Mouse (Mus musculus): Measurements from ENCODE around the gene Tspan4. TPM values are rescaled to one million over a fixed set of nuclear protein-coding genes. Genes with fewer than 3 reads are reported as not detected.

The Tspan4 gene
- polyA plus RNA-seq, 1 experiment from 2014 or later = 78.2 TPM

Other genes with a start within 250 kb of the Tspan4 start
- 70.9 and 81.0 TPM in 2 replicates for gene Phrf1, start 246.5 kb upstream of the Tspan4 start, polyA plus RNA-seq (2014; fragmentation: Nextera tagmentation; extraction: Ambion mirVana)
- gene Irf7, start 208.8 kb upstream of the Tspan4 start, polyA plus RNA-seq (2014; fragmentation: Nextera tagmentation; extraction: Ambion mirVana) = 4.0 and 4.1 TPM in 2 replicates
- 0.44 and 0.53 TPM in 2 replicates for gene Cdhr5, start 198.5 kb upstream of the Tspan4 start, polyA plus RNA-seq (2014; fragmentation: Nextera tagmentation; extraction: Ambion mirVana)
- gene Sct, start 196.1 kb upstream of the Tspan4 start, polyA plus RNA-seq (2014; fragmentation: Nextera tagmentation; extraction: Ambion mirVana) = 1.2 and 1.6 TPM in 2 replicates
- 0.16 and 0.17 TPM in 2 replicates for gene Drd4, start 183.2 kb upstream of the Tspan4 start, polyA plus RNA-seq (2014; fragmentation: Nextera tagmentation; extraction: Ambion mirVana)
- gene Deaf1, start 147.6 kb upstream of the Tspan4 start, polyA plus RNA-seq (2014; fragmentation: Nextera tagmentation; extraction: Ambion mirVana) = 48.6 and 54.0 TPM in 2 replicates
- gene Tmem80, start 147.5 kb upstream of the Tspan4 start, polyA plus RNA-seq (2014; fragmentation: Nextera tagmentation; extraction: Ambion mirVana) = 22.2 and 27.4 TPM in 2 replicates
- 5.4 and 7.7 TPM in 2 replicates for gene Eps8l2, start 136.4 kb upstream of the Tspan4 start, polyA plus RNA-seq (2014; fragmentation: Nextera tagmentation; extraction: Ambion mirVana)
- 442 and 472 TPM in 2 replicates for gene Taldo1, start 83.0 kb upstream of the Tspan4 start, polyA plus RNA-seq (2014; fragmentation: Nextera tagmentation; extraction: Ambion mirVana)
- gene Gatd1, start 61.1 kb upstream of the Tspan4 start, polyA plus RNA-seq (2014; fragmentation: Nextera tagmentation; extraction: Ambion mirVana) = 35.0 and 41.6 TPM in 2 replicates
- gene Cend1, start 45.7 kb upstream of the Tspan4 start, polyA plus RNA-seq (2014; fragmentation: Nextera tagmentation; extraction: Ambion mirVana) = 0.16 and 0.27 TPM in 2 replicates
- 36.9 and 39.4 TPM in 2 replicates for gene Slc25a22, start 37.3 kb upstream of the Tspan4 start, polyA plus RNA-seq (2014; fragmentation: Nextera tagmentation; extraction: Ambion mirVana)
- 22.5 and 22.7 TPM in 2 replicates for gene Pidd1, start 31.2 kb upstream of the Tspan4 start, polyA plus RNA-seq (2014; fragmentation: Nextera tagmentation; extraction: Ambion mirVana)
- gene Rplp2, start 27.9 kb upstream of the Tspan4 start, polyA plus RNA-seq (2014; fragmentation: Nextera tagmentation; extraction: Ambion mirVana) = 1,652 and 1,836 TPM in 2 replicates
- 23.4 and 23.7 TPM in 2 replicates for gene Pnpla2, start 20.0 kb upstream of the Tspan4 start, polyA plus RNA-seq (2014; fragmentation: Nextera tagmentation; extraction: Ambion mirVana)
- 4.3 and 7.2 TPM in 2 replicates for gene Cracr2b, start 14.1 kb upstream of the Tspan4 start, polyA plus RNA-seq (2014; fragmentation: Nextera tagmentation; extraction: Ambion mirVana)
- gene Cd151, start 7.8 kb upstream of the Tspan4 start, polyA plus RNA-seq (2014; fragmentation: Nextera tagmentation; extraction: Ambion mirVana) = 20.6 and 22.3 TPM in 2 replicates
- gene Polr2l, start 108 bp upstream of the Tspan4 start, polyA plus RNA-seq (2014; fragmentation: Nextera tagmentation; extraction: Ambion mirVana) = 95.3 and 104 TPM in 2 replicates
- 39.2 and 48.1 TPM in 2 replicates for gene Chid1, start 64.6 kb downstream of the Tspan4 start, polyA plus RNA-seq (2014; fragmentation: Nextera tagmentation; extraction: Ambion mirVana)
- 94.4 and 102 TPM in 2 replicates for gene Ap2a2, start 86.9 kb downstream of the Tspan4 start, polyA plus RNA-seq (2014; fragmentation: Nextera tagmentation; extraction: Ambion mirVana)
- 2.4 and 2.6 TPM in 2 replicates for gene Muc6, start 180.1 kb downstream of the Tspan4 start, polyA plus RNA-seq (2014; fragmentation: Nextera tagmentation; extraction: Ambion mirVana)
- gene Muc2, start 215.1 kb downstream of the Tspan4 start, polyA plus RNA-seq (2014; fragmentation: Nextera tagmentation; extraction: Ambion mirVana) = 0.21 and 0.22 TPM in 2 replicates